Mouse (Mus musculus): ENCODE measurements at regions not wholly inside any gene's neighbourhood (a gene's known extent, or its start where the extent isn't known, plus 50 kb on each side); places are given as distances from the start of the nearest gene placed in this dataset.

GRCm38 (mm10) chr7:113156861-113157747, 50.2 kb upstream of the Arntl start:
- no peak for DNase-seq (ENCODE audit: low read depth, low spot score)
